Mouse (Mus musculus): Measurements from ENCODE around the gene Dpf1.

DNA sequence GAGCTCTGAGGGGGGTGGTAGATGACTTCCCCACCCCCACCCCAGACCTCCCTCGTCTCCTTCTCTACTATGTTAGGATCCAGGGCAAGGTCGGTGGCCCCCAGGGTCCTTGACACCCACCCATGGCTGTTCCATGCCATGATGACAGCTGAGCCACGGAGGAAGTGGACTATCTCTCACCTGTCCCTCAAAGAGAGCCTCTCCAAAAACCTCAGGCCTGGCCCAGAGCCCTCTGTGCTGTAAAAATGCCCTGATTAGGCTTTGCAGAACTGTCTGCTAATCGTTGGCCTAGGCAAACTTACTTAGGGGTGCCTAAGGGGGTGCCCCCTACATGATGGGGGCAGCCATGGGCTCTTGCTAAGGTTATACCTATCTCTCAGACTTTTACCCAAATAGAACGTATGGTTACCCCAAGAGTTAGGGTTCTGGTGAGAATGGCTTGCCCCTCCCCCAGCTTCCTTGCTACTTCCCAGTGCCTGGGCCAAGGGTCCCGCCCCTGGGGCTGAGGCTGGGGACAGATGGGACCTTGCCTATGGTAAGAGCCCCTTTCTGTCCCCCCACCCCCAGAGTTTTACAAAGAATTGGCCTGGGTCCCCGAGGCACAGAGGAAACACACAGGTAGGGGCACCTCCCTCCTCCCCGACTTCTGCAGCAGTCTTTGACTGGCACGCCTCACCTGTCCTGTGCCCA is 10.0 kb downstream of the Dpf1 start:
- TF ChIP-seq CTCF (IDR thresholded peaks at IDR 0.05; ENCODE audit: low read depth, low read length) (no peak), POLR2A (IDR thresholded peaks at IDR 0.05; ENCODE audit: extremely low read depth, insufficient read depth, low read length) (no peak)

Data from liver, adult 2 months (tissue).